Mouse (Mus musculus): ENCODE data around the gene Anapc11. TPM values are rescaled to one million over a fixed set of nuclear protein-coding genes. Genes with fewer than 3 reads are reported as not detected.

Anapc11 gene
- polyA plus RNA-seq, 1 experiment from 2014 or later = 200 TPM

DNA sequence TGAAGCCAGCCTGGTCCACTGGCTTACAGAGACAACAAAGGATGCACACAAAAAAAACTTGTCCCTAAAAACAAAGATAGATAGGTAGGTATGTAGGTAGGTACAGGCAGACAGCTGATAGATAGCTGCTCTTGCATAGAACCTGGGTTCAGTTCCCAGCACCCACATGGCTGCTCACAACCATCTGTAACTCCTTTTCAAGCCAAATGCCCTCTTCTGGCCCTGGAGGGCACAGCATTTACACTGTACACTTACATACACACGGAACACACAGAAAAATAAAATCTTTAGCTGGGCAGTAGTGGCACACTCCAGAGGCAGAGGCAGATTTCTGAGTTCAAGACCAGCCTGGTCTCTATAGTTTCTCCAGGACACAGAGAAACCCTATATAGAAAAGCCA is 14.3 kb upstream of the Anapc11 start:
- Histone ChIP-seq H3K9me3 (no peaks in the 10 kb centered on the region), H3K27ac (no peak overlapping the region), H3K4me2 (no peak overlapping the region), H3K36me3 (peaks cover 35% of the 10 kb centered on the region), H3K9ac (no peak overlapping the region), H3K4me1 (peaks cover 22% of the 10 kb centered on the region), H3K27me3 (replicated peaks) (no peaks in the 10 kb centered on the region), H3K4me3 (replicated peaks) (no peak overlapping the region)
- no peak for ATAC-seq (ENCODE audit: insufficient read depth, low FRiP score, low read depth)
- WGBS = 80% methylated on average over 1 of the region's 1 CpGs

DNA sequence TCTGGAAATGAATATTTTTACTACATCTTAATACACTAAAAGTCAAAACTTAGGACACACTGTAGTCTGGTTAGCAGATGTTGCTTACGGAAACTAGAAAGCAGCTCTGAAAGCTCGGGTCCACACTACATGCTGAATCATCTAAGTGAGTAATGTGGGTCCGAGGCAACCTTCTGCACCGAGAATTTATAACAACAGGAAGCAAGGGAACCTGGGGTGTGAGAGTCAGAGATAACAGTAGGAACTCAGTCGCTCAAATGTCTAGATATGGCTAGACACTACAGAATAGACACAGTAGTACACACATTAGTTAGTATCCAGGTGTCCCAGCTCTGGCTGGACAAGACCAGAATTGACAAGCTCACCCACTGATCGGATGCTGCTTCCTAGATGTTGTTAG is 9.7 kb upstream of the Anapc11 start:
- Histone ChIP-seq H3K36me3 (peaks cover 54% of the 10 kb centered on the region), H3K27me3 (replicated peaks) (no peaks in the 10 kb centered on the region), H3K9ac (no peak overlapping the region), H3K4me2 (no peak overlapping the region), H3K4me3 (replicated peaks) (no peak overlapping the region), H3K9me3 (no peaks in the 10 kb centered on the region), H3K4me1 (no peaks in the 10 kb centered on the region), H3K27ac (no peak overlapping the region)
- WGBS = 87% methylated on average over 6 of the region's 6 CpGs
- no peak for ATAC-seq (ENCODE audit: insufficient read depth, low FRiP score, low read depth)

DNA sequence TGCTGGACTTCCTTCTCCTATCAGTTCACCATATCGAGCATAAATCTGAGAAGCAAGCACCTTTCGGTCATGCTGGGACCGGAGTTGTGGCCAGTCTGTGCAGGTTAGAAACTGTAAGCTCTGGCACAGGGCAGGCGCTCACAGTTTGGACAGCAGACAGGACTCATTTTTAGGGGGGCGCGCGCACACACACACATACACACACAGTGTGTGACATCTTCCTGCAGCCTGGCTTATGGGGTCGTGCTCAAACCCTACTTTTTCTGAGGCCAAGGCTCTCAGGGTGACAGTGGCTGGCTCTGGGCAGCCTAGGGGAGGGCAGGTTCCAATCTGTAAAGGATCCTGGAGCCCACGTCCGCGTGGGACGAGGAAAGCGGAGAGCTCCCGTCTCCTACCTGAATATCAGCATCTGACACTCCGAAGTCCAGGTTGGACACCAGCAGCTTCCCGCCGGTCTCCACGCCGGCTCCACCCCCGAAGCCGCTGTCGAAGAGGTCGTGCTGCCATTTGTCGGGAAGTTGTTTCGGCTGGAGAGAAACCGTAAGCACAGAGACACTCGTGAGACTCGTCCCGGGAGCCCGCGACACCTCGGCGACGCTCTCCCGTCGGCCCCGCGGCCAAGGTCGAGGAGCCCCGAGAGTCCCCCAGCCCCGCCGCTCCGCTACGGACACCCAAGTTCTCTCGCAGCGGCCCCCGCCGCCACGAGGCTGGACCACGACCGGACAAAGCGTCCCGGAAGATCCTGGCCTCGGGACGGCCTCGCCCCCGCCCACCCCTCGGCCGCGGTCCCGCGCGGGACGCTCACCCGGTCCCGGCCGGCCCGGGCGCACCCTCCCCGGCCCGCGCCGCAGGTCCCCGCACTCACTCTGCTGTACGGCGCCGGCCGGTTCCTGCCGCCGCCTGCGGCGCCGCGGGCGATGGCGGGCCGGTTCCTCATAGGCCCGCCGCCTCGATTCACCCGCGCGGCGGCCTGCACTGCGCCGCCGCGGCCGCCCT is 683 bp upstream of the Anapc11 start:
- Histone ChIP-seq H3K4me1 (peaks cover 12% of the 10 kb centered on the region), H3K9ac (peak overlapping the region; percentile 99), H3K4me2 (peak overlapping the region; percentile 78), H3K9me3 (no peaks in the 10 kb centered on the region), H3K4me3 (replicated peaks) (peak overlapping the region; percentile 95), H3K27me3 (replicated peaks) (no peaks in the 10 kb centered on the region), H3K36me3 (peaks cover 43% of the 10 kb centered on the region), H3K27ac (peak overlapping the region; percentile 91)
- whole genome bisulfite sequencing = 3% methylated on average over 87 of the region's 99 CpGs
- peak; percentile 25 for ATAC-seq (ENCODE audit: insufficient read depth, low FRiP score, low read depth)

DNA sequence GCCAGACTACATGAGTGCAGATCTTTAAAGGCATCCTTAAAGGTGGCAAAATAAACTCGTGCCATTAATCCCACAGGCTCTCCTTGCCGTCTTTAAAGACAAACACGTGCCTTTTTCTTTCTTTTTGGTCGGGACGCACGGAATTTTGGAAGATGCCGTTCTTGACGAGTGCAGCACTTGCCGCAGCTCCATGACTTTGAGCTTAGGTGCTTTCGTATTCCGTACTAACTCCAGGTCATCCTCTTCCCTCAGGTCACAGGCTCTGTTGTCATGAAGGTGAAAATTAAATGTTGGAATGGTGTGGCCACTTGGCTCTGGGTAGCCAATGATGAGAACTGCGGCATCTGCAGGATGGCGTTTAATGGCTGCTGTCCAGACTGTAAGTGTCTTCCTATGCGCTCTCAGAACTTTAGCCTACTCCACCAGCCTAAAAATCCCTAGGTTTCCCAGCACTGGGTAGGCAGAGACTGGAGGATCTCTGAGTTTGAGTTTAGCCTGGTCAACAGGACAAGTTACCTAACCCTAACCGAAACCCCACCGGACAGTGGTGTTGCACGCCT is 849 bp downstream of the Anapc11 start:
- 41% methylated on average over 17 of the region's 17 CpGs for WGBS
- Histone ChIP-seq H3K4me2 (peak overlapping the region; percentile 81), H3K9ac (peak overlapping the region; percentile 45), H3K4me3 (replicated peaks) (peak overlapping the region; percentile 95), H3K27me3 (replicated peaks) (no peaks in the 10 kb centered on the region), H3K36me3 (peaks cover 37% of the 10 kb centered on the region), H3K4me1 (peaks cover 12% of the 10 kb centered on the region), H3K27ac (peak overlapping the region; percentile 88), H3K9me3 (no peaks in the 10 kb centered on the region)
- ATAC-seq (ENCODE audit: insufficient read depth, low FRiP score, low read depth) = no peak

DNA sequence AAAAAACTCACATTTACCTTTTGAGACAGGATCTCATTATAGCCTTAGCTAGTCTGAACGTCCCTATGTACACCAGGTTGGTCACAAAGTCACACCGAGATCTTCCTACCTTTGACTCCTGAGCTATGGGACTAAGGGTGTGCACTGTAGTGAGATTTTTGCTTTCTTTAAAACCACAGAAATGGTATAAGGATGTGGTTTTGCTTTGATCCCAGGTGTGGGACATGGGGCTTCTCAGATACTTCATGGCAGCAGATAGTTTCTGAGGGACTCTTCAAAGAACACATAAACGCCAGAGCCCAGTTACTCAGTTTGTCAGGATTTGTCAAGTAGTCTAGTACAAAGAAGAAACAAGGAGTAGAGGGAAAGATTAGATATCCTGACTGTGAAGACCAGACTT is 2.5 kb downstream of the Anapc11 start:
- Histone ChIP-seq H3K36me3 (peaks cover 36% of the 10 kb centered on the region), H3K9me3 (no peaks in the 10 kb centered on the region), H3K4me3 (replicated peaks) (no peak overlapping the region), H3K4me2 (no peak overlapping the region), H3K27me3 (replicated peaks) (no peaks in the 10 kb centered on the region), H3K4me1 (peaks cover 12% of the 10 kb centered on the region), H3K27ac (no peak overlapping the region), H3K9ac (no peak overlapping the region)
- no peak for ATAC-seq (ENCODE audit: insufficient read depth, low FRiP score, low read depth)
- 92% methylated on average over 3 of the region's 3 CpGs for WGBS

DNA sequence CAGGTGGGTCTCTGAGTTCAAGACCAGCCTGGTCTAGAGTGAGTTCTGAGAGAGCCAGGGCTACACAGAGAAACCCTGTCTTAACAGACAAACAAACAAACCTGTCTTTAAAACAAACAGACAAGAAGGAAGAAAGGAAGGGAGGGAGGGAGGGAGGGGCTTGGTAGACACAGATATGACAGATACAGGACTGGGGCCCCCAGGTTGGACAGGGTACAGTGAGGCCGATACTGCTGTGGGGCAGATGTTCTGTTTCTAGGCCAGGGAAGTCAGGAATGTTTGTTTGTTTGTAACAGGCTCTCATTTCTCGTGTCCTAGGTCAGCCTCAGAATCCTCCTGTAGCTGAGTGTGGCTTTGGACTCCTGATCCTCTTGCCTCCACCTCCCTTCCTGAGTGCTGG is 5.3 kb downstream of the Anapc11 start:
- no peak for ATAC-seq (ENCODE audit: insufficient read depth, low FRiP score, low read depth)
- H3K4me1 ChIP-seq = peaks cover 15% of the 10 kb centered on the region
- WGBS = 69% methylated on average over 2 of the region's 2 CpGs
- H3K36me3 ChIP-seq = peaks cover 37% of the 10 kb centered on the region
- no peak overlapping the region for H3K9ac ChIP-seq
- no peak overlapping the region for H3K27ac ChIP-seq
- no peaks in the 10 kb centered on the region for H3K9me3 ChIP-seq
- no peak overlapping the region for H3K4me3 ChIP-seq (replicated peaks)
- H3K27me3 ChIP-seq (replicated peaks) = no peaks in the 10 kb centered on the region
- H3K4me2 ChIP-seq = no peak overlapping the region

DNA sequence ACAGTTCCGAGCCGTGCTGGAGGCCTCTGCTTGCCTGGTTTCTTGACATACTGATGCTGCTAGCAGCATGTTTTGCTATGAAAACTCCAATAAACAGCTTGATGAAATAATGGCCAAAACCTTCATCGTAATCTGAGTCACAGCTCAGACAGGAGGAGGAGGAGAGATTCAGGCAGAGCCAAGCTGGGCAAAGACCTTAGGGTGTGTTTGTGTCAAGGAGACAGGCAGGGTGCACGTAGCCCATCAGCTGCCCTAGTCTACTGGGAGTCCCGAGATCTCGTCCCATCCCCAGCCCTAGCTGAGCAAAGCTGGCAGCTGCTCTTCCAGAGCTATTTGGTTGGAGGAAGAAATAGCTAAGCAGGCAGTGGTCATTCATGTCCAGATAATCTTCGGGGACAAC is 7.4 kb downstream of the Anapc11 start:
- WGBS = 87% methylated on average over 7 of the region's 7 CpGs
- H3K9ac ChIP-seq = no peak overlapping the region
- no peak overlapping the region for H3K4me2 ChIP-seq
- no peaks in the 10 kb centered on the region for H3K27me3 ChIP-seq (replicated peaks)
- ATAC-seq (ENCODE audit: insufficient read depth, low FRiP score, low read depth) = no peak
- H3K9me3 ChIP-seq = no peaks in the 10 kb centered on the region
- H3K4me3 ChIP-seq (replicated peaks) = no peak overlapping the region
- peaks cover 18% of the 10 kb centered on the region for H3K4me1 ChIP-seq
- H3K27ac ChIP-seq = no peak overlapping the region
- H3K36me3 ChIP-seq = peaks cover 35% of the 10 kb centered on the region

DNA sequence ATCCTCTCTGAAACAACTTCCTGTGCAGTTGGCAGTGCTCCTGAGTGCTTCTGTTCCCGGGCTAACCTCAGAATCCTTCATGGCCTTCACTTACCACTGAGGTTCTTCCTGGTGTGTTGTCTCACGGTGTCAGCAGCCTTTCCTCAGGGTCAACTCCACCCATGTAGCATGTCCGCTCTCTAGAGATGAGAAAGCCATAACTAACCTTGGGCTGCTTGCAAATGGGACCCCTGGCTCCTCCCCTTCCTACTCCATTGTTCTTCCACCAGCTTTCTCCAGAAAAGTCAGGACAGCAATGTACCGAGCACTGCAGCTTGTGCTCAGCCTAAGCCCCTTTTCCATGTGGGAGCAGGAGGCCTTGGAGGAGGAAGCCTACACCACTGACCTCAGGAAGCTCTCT is 8.5 kb downstream of the Anapc11 start:
- Histone ChIP-seq H3K9ac (no peak overlapping the region), H3K36me3 (peaks cover 38% of the 10 kb centered on the region), H3K27ac (no peak overlapping the region), H3K9me3 (no peaks in the 10 kb centered on the region), H3K4me2 (no peak overlapping the region), H3K4me1 (peaks cover 18% of the 10 kb centered on the region), H3K27me3 (replicated peaks) (no peaks in the 10 kb centered on the region), H3K4me3 (replicated peaks) (no peak overlapping the region)
- ATAC-seq (ENCODE audit: insufficient read depth, low FRiP score, low read depth) = no peak
- 73% methylated on average over 4 of the region's 4 CpGs for WGBS

DNA sequence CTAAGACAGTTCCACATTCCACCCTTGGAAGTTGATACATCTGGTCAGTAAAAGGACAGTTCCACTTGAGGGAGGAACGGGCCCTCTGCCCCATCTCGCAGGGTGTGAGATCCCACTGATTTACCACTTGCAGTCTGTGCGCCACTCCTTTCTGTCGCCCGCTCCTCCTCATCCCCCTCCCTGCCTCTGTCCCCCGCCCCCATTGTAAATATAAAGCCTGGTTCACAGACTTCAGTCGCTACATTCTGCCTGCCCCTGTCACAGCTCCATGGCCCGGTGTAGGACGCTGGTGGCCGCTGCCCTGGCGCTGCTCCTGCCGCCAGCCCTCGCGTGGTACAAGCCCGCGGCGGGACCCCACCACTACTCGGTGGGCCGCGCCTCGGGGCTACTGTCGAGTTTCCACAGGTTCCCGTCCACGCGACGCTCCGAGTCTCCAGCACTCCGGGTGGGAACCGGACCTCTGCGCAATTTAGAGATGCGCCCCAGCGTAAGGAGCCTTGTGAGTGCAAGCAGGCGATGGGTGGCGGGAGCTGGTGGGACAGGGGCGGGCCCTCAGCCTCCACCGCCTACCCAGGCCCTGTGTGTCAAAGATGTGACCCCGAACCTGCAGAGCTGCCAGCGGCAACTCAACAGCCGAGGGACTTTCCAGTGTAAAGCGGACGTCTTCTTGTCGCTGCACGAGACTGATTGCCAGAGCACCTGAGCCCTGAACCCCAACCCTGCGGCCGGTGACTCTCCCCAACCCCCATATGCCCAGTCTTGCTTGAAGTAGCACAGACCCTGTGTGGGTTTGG is 10.2 kb downstream of the Anapc11 start, which contains the start of gene Npb:
TSS of gene Npb (plus strand) at position 237 of the 794 bp plus-strand sequence.
- Histone ChIP-seq H3K36me3 (peaks cover 43% of the 10 kb centered on the region), H3K27ac (peak within 1 kb of the TSS; percentile 26; the same call in 1 of the 2 replicates)
- ATAC-seq (ENCODE audit: insufficient read depth, low FRiP score, low read depth) = 0 out of 2 replicates have a peak, but pooled peaks have one; percentile 20

DNA sequence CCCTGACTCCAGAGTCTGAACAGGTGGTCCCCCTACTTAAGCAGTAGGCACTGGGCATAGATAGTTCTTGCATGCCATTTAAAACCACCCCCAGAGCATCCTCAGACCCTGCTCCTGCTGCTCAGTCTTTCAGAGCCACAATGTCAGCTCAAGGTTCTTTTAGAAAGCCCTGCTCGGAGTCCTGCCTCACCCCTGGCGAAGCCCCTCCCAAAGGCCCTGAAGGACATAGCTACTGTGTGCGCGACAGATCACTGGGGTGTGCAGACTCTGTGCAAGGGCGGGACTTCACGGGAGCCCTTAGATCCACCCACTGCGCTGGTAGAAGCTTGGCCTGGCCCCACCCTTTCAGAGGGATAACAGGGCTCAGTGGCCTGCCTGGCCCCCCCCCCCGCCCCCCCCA is 11.0 kb downstream of the Anapc11 start:
- Histone ChIP-seq H3K4me3 (replicated peaks) (no peak overlapping the region), H3K4me2 (peak overlapping the region; percentile 71), H3K4me1 (peaks cover 18% of the 10 kb centered on the region), H3K27me3 (replicated peaks) (no peaks in the 10 kb centered on the region), H3K36me3 (peaks cover 46% of the 10 kb centered on the region), H3K9me3 (no peaks in the 10 kb centered on the region), H3K27ac (no peak overlapping the region), H3K9ac (no peak overlapping the region)
- ATAC-seq (ENCODE audit: insufficient read depth, low FRiP score, low read depth) = peak; percentile 71
- WGBS = 36% methylated on average over 8 of the region's 8 CpGs

More for the DNA sequence above, 10.2 kb downstream of the Anapc11 start, which contains the start of gene Npb:
- H3K9me3 ChIP-seq = no peaks in the 10 kb centered on the region
- 7% methylated on average over 45 of the region's 45 CpGs for WGBS
- peak within 1 kb of the TSS; percentile 71 for H3K4me2 ChIP-seq
- H3K9ac ChIP-seq = peak within 1 kb of the TSS; percentile 39; the same call in 1 of the 2 replicates
- H3K4me1 ChIP-seq = peaks cover 18% of the 10 kb centered on the region
- H3K27me3 ChIP-seq (replicated peaks) = no peaks in the 10 kb centered on the region
- peak within 1 kb of the TSS; percentile 36 for H3K4me3 ChIP-seq (replicated peaks)

DNA sequence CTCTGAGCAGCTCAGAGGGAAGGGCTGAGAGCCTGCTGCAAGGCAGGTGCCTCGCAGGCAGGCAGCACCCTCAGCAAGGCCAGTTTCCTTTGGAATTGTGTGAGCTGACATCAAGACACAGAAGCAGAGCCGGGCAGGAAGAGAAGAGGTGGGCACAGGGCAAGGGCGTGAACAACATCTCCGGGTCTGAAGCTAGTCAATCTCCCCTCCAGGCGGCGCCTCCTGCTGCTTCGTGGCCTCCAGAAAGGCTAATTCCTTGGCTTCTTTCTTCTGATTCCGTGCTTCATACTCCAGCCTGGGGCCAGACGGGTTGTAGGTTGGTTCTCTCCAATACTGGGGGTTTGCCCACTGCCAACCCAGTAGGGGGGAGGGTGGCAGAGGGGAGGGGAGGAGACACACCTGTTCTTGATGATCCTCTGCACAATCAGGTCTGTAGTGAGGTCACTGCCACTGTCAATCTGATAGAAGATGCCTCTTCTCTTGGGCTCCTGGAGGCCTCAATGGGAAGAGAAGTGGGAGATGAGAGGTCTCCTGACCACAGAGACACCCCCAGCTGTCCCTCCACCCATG is 12.3 kb downstream of the Anapc11 start:
- no peak overlapping the region for H3K27ac ChIP-seq
- H3K4me1 ChIP-seq = peaks cover 22% of the 10 kb centered on the region
- H3K36me3 ChIP-seq = peaks cover 45% of the 10 kb centered on the region
- H3K9ac ChIP-seq = no peak overlapping the region
- H3K27me3 ChIP-seq (replicated peaks) = no peaks in the 10 kb centered on the region
- H3K4me3 ChIP-seq (replicated peaks) = no peak overlapping the region
- no peak overlapping the region for H3K4me2 ChIP-seq
- no peaks in the 10 kb centered on the region for H3K9me3 ChIP-seq
- ATAC-seq (ENCODE audit: insufficient read depth, low FRiP score, low read depth) = no peak
- WGBS = 93% methylated on average over 9 of the region's 9 CpGs
